Mouse (Mus musculus) gastrocnemius, postnatal 14 days (tissue): ENCODE results near the gene Yaf2. TPM values are rescaled to one million over a fixed set of nuclear protein-coding genes. Genes with fewer than 3 reads are reported as not detected.
"Not testable (repeated sequence)": the region's sequence is repeated elsewhere in the genome, so short reads cannot be mapped to it uniquely, and the experiment has no call there.

Source experiments
- DNase-seq: peaks from one replicate; pipeline ENCODE4 v3.0.0; 2021; ENCODE audit warnings: mixed read lengths
- intact Hi-C: fragments of 180-260 bp; cut with DNase I; formaldehyde crosslinking; loops from one replicate; pipeline ENCODE4 v1.15.1; 2025; ENCODE audit warnings: low total_unique reads
- total RNA-seq, 2 experiments: library from RNA; stranded (reverse); gene quantifications; 2 replicates each; pipeline ENCODE4 v1.2.3; 2021

The Yaf2 gene
- total RNA-seq, 2 experiments from 2014 or later, result 10.9 to 14.1 TPM

DNA sequence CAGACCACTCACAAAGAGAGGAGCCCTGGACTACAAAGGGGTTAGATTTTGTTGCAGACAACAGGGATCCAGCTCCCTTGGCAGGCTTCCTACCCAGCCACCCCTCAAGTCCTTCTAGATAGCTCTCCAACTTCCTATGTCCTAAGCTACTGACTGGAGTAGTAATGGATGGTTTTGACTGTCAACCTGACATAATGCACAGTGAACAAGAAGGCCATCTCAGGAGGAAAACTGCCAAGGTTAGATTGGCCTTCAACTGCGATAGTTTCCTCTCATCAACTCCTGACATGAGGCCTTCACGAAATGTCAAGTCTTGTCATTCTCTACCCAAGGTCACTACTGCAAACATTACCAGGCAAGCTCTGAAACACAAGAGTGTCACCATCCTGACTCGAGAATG is 72.5 kb downstream of the Yaf2 start:
- intact Hi-C loops, result loop anchor here (2.0 to 10.0 kb wide), 4 partner anchors 71 to 951 kb away; partner anchors contain the start of gene Yaf2
- no peak for DNase-seq

- DNase-seq, result no peak
- intact Hi-C loops, result loop anchor here (10.0 kb wide), 3 partner anchors 71 to 951 kb away; partner anchors contain the start of gene Yaf2
Observed at GRCm38 (mm10) chr15:93263566-93263965, 73.2 kb downstream of the Yaf2 start.

- intact Hi-C loops, result loop anchor here (10.0 kb wide), 3 partner anchors 72 to 952 kb away; partner anchors contain the start of gene Yaf2
Observed at GRCm38 (mm10) chr15:93262818-93263217, 73.9 kb downstream of the Yaf2 start.

DNA sequence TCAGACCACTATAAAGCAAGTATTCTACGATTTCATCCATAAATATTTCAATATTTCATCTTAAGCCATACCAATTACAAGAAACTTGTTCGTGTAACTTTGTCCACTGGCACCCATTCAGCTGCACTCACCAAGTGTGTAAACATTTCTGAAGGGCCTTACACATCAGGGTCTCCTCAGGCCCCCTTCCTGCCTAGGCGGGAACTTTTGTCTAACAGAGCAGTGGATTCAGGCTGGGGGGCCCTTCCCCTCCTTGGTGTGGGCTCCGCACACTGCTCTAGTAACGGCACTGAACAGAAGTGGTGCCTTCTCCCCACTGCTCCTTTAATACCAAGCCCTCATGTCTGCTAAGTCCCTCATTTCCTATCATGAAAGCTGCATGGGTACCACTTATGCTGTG is 74.5 kb downstream of the Yaf2 start:
- intact Hi-C loops, result loop anchor here (10.0 kb wide), 3 partner anchors 73 to 953 kb away; partner anchors contain the start of gene Yaf2

More at GRCm38 (mm10) chr15:93262818-93263217, 73.9 kb downstream of the Yaf2 start:
- no peak for DNase-seq

GRCm38 (mm10) chr15:93259933-93260332 is 76.8 kb downstream of the Yaf2 start:
- no peak for DNase-seq
- intact Hi-C loops, result loop anchor here (10.0 kb wide), 3 partner anchors 75 to 955 kb away; partner anchors contain the start of gene Yaf2

More for the DNA sequence above, 74.5 kb downstream of the Yaf2 start:
- DNase-seq, result no peak

GRCm38 (mm10) chr15:93255295-93255694 is 81.4 kb downstream of the Yaf2 start:
- no peak for DNase-seq
- intact Hi-C loops, result no loop called here

GRCm38 (mm10) chr15:93253172-93253571 is 83.6 kb downstream of the Yaf2 start:
- intact Hi-C loops, result no loop called here
- DNase-seq, result no peak

GRCm38 (mm10) chr15:93252396-93252795 is 84.3 kb downstream of the Yaf2 start:
- intact Hi-C loops, result no loop called here
- no peak for DNase-seq

DNA sequence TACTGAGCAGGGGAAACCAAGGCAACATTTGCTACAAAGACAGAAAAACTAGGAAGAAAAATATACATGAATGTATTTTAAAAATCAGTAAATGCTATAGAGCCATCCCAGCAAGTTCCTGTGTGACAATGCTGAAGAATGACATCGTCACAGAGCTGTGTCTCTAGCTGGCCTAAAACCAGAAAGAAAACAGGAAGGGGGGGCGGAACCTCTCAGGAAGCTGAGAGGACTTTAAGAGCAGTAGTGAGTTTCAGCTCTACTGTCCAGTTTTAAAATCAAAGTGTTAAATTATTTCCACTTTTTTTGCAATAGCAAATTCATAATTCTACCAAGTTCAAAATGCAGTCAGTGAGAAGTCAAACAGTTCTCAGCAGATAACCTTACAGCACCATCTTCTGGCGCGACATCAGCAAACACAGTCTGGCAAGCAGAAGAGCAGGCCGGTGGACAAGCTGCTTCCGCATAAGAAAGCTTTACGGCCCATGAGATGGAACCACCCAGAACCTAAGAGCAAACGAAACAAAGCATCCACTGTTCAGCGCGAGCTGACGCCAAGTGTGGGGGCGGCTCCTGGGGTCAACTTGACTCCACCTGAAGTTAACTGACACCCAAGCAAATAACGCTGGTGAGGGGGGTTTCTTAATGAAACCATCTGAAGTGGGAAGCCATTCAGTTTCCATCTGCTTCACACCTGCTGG is 85.0 kb downstream of the Yaf2 start:
- DNase-seq, result peak; percentile 22
- intact Hi-C loops, result no loop called here

GRCm38 (mm10) chr15:93243202-93243601 is 93.5 kb downstream of the Yaf2 start:
- intact Hi-C loops, result no loop called here
- no peak for DNase-seq

DNA sequence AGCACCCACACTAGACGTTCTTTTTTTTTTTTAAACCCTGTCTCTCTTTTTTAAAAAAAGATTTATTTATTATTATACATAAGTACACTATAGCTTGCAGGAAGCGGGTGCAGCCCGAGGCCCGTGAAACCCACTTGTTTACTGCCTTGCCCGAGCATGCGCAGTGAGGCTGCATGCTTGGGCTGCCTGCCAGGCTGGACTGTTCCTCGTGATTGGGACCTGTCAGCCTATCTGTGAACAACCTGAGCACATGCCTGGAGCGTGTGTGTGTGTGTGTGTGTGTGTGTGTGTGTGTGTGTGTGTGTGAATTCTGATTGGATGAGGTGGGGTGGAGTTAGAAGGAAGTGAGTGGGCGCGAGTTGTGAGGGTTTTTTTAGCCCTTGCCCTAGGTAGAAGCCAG is 100.3 kb downstream of the Yaf2 start:
- DNase-seq, intact Hi-C loops: not testable (repeated sequence)

Other genes with a start within 250 kb of the Yaf2 start
- gene Gxylt1, start 61.8 kb downstream of the Yaf2 start, total RNA-seq, result 1 to 10 TPM; 5.9 to 6.8 TPM
- 10 to 100 TPM; 67.7 to 72.1 TPM for gene Zcrb1, start 61.4 kb upstream of the Yaf2 start, total RNA-seq
- gene Pphln1, start 61.4 kb upstream of the Yaf2 start, total RNA-seq, result 10 to 100 TPM; 16.3 to 16.5 TPM